Mouse (Mus musculus) G1E (cell line): Measurements from ENCODE around the gene Bok.

Experiments used
- CTCF ChIP-seq: IDR thresholded peaks from 2 replicates; pipeline ENCODE4 v1.5.1; 2012; ENCODE audit warnings: low read depth, low read length, inconsistent platforms, mixed read lengths
- TAL1 ChIP-seq: conservative IDR thresholded peaks from 2 replicates; pipeline ENCODE4 v1.6.1; 2012; ENCODE audit warnings: low read depth, low read length, inconsistent platforms, mixed read lengths

DNA sequence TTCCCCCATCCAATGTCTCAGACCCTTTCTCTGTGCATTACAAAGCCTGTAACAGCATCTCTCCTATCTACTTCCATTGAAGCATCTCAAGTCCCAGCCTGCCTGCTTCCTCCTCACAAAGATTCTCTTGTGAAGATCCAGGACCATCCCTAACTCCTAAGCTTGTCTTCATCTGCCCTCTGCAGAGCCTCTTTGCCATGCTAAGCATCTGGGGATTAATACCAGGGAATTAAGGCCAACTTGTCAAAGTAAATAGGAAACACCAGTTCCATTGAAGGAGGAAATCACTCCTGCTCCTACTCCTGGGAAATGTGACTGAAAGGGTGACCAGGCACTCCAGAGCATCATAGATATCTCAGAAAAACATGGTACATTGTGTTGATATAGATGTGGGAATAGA is 15.5 kb upstream of the Bok start:
- TF ChIP-seq TAL1 (no peak), CTCF (no peak)
